Mouse (Mus musculus): ENCODE measurements around the gene 4930404N11Rik. TPM values are rescaled to one million over a fixed set of nuclear protein-coding genes. Genes with fewer than 3 reads are reported as not detected.

The 4930404N11Rik gene
- total and polyA plus RNA-seq, 2 experiments from 2014 or later: 0.99 TPM; not detected in 1

DNA sequence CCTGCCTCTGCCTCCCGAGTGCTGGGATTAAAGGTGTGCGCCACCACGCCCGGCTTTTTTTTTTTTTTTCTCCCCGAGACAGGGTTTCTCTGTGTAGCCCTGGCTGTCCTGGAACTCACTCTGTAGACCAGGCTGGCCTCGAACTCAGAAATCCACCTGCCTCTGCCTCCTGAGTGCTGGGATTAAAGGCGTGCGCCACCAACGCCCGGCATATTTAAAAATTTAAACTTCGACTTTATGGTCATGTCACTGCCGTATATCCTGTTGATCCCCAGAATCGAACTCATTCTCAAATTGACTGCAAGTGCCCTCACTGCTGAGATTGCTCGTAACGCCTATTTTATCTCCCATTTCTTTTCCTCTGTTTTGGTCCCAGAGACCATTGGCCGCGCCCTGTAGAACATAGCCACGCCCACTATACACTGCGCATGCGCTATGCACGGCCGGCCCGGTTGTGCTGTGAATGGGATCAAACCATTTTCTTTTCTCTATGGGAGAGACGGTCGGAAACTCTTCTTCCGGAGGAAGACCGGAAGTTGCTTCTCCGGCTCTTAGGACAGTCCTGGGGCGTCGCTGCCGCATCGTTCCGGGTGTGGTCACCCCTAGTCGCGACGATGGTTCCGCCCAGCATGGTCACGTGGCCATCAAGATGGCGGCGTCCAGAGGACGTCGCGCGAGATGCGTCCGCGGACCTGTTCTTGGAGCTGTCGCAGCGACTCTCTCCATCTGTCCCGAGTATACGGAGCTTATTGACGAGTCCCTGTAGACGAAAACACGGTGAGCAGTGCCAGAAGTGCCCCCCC lies 18.4 kb upstream of the 4930404N11Rik start, which contains the start of the genes Dohh and Gm48551:
Gene Dohh (plus strand): TSS at position 627 of the 803 bp plus-strand sequence.
Gene Gm48551 (plus strand): TSS at position 665 of the 803 bp plus-strand sequence.
- no peak for TF ChIP-seq CTCF (IDR thresholded peaks at IDR 0.05; ENCODE audit: low read depth)
- Histone ChIP-seq H3K4me3 (ENCODE audit: low read length) (peak within 1 kb of the TSS; percentile 93), H3K36me3 (ENCODE audit: insufficient read depth, low read length) (peaks cover 33% of the 10 kb centered on the region), H3K9ac (replicated peaks; ENCODE audit: low read length) (peak within 1 kb of the TSS; percentile 87), H3K4me2 (ENCODE audit: low read depth, low read length) (peak within 1 kb of the TSS; percentile 97), H3K27ac (peak within 1 kb of the TSS; percentile 94), H3K27me3 (ENCODE audit: insufficient read depth, low read length) (no peaks in the 10 kb centered on the region), H3K9me3 (ENCODE audit: low read length) (no peaks in the 10 kb centered on the region), H3K4me1 (ENCODE audit: insufficient read depth, low read length) (peaks cover 10% of the 10 kb centered on the region; the same call in 1 of the 2 replicates)
- DNase-seq (ENCODE audit: low spot score) (peak; percentile 100), ATAC-seq (peak; percentile 96)
- 4% methylated on average over 50 of the region's 54 CpGs for WGBS

DNA sequence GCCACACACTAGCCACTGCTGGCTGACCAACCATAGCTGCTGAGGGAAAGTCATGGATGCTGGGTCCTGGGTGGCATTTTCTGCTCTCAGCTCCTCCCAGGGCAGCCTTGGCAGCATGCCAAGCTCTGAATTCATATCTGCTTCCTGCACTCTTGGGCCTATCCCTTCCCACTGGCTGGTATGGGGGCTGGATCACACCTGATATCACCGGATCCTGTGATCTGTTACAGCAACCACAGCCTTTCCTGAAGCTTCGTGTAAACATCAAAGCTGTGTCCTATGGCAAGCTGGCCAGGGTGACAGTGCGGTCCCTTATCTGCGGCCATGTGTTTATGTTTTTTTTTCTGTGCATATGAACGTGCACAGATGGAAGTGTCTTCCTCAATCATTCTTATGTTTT lies 16.4 kb upstream of the 4930404N11Rik start:
- no peaks in the 10 kb centered on the region for H3K9me3 ChIP-seq (ENCODE audit: low read length)

DNA sequence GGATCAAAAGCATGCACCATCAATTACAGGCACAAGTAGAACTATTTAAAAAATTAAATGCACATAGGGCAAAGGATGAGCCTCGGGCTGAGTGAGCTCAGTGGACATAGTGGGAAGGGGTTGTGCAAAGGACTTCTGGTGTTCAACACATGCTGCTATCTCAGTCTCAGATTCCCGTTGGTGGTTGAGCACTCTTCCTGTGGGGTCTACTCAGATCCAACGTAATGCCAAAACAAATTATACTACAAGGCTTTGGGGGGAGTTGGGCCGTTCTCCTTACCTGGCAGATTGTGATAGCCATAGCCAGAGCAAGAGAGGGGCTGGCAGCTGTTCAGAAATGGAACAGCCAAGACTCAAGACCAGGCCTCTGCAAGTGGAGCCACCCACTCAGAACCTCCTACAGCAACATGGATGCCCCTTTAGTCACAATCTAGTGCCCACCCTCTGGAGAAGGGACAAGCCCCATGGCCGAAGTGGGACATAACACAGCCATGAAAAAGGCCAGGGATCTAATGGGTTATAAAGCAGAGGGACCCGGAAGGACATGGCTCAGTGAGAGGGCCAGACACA lies 14.3 kb upstream of the 4930404N11Rik start:
- DNase-seq (ENCODE audit: low spot score) (no peak), ATAC-seq (no peak)
- H3K27ac ChIP-seq: no peak overlapping the region
- no peak overlapping the region for H3K9ac ChIP-seq (replicated peaks; ENCODE audit: low read length)
- H3K36me3 ChIP-seq (ENCODE audit: insufficient read depth, low read length): no peaks in the 10 kb centered on the region
- no peaks in the 10 kb centered on the region for H3K27me3 ChIP-seq (ENCODE audit: insufficient read depth, low read length)
- peaks cover 12% of the 10 kb centered on the region for H3K4me1 ChIP-seq (ENCODE audit: insufficient read depth, low read length)
- TF ChIP-seq CTCF (IDR thresholded peaks at IDR 0.05; ENCODE audit: low read depth): no peak
- H3K9me3 ChIP-seq (ENCODE audit: low read length): no peaks in the 10 kb centered on the region
- H3K4me3 ChIP-seq (ENCODE audit: low read length): no peak overlapping the region
- no peak overlapping the region for H3K4me2 ChIP-seq (ENCODE audit: low read depth, low read length)
- WGBS: 89% methylated on average over 6 of the region's 6 CpGs

More for the DNA sequence above, 16.4 kb upstream of the 4930404N11Rik start:
- WGBS: 86% methylated on average over 5 of the region's 5 CpGs
- ATAC-seq: no peak
- no peak overlapping the region for H3K9ac ChIP-seq (replicated peaks; ENCODE audit: low read length)
- H3K27me3 ChIP-seq (ENCODE audit: insufficient read depth, low read length): no peaks in the 10 kb centered on the region
- no peak for TF ChIP-seq CTCF (IDR thresholded peaks at IDR 0.05; ENCODE audit: low read depth)
- H3K4me2 ChIP-seq (ENCODE audit: low read depth, low read length): no peak overlapping the region
- H3K36me3 ChIP-seq (ENCODE audit: insufficient read depth, low read length): peaks cover 14% of the 10 kb centered on the region
- H3K4me1 ChIP-seq (ENCODE audit: insufficient read depth, low read length): peaks cover 15% of the 10 kb centered on the region
- no peak overlapping the region for H3K27ac ChIP-seq
- H3K4me3 ChIP-seq (ENCODE audit: low read length): no peak overlapping the region
- no peak for DNase-seq (ENCODE audit: low spot score)

DNA sequence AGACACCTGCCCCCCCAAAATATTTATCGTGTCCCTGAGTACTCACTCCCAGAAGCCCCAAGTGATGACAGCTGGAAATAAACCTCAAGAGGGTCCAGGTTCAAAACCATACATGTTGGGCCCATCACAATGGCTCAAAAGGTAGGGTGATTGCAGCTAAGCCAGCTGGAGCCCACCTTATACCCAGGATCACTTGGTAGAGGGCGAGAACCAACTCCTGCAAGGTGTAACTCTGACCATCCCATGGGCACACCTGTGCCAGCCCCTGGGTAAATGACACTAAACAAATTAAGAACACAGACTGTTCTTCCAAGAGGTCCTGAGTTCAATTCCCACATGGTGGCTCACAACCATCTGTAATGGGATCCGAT lies 13.6 kb upstream of the 4930404N11Rik start:
- no peak for DNase-seq (ENCODE audit: low spot score)
- no peak overlapping the region; the same call in 1 of the 2 replicates for H3K9ac ChIP-seq (replicated peaks; ENCODE audit: low read length)
- no peak for ATAC-seq
- no peak for TF ChIP-seq CTCF (IDR thresholded peaks at IDR 0.05; ENCODE audit: low read depth)
- H3K4me3 ChIP-seq (ENCODE audit: low read length): peak overlapping the region; percentile 84
- no peaks in the 10 kb centered on the region for H3K36me3 ChIP-seq (ENCODE audit: insufficient read depth, low read length)
- peak overlapping the region; percentile 94 for H3K4me2 ChIP-seq (ENCODE audit: low read depth, low read length)
- no peaks in the 10 kb centered on the region for H3K27me3 ChIP-seq (ENCODE audit: insufficient read depth, low read length)
- H3K27ac ChIP-seq: 0 out of 2 replicates have a peak overlapping the region, but pooled peaks have one; percentile 22
- 60% methylated on average over 3 of the region's 3 CpGs for WGBS
- no peaks in the 10 kb centered on the region for H3K9me3 ChIP-seq (ENCODE audit: low read length)
- peaks cover 12% of the 10 kb centered on the region for H3K4me1 ChIP-seq (ENCODE audit: insufficient read depth, low read length)

DNA sequence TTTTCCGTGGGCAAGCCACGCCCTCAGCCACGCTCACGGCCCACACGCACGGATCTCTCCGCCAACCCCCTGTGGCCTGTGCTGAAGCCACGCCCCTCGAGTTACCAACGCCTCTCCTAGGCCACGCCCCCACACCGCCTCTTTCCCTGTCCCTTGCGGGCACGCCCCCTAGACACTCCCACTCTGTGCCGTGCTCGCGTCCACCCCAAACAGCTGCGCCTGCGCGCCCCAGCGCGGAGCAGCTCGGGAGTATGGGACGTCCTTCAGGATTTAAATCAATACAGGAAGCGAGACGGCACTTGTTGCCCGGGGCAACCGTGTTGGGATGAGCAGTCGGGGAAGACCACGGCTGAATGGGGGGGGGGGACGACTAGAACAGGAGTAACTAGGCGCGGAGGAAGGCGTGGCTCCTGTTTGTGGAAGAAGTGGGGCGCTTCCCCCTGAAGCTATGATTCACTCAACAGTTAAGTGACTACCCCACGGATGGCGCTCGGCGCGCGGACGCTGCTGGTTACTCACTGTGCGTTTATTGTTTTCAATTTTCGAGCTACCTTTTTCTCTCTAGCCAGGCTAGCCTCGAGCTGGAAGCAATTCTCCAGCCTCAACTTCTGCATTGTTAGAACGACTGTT lies 13.1 kb upstream of the 4930404N11Rik start:
- no peak; the same call in 1 of the 2 replicates for TF ChIP-seq CTCF (IDR thresholded peaks at IDR 0.05; ENCODE audit: low read depth)
- ATAC-seq: peak; percentile 98
- peak overlapping the region; percentile 84 for H3K4me3 ChIP-seq (ENCODE audit: low read length)
- H3K27me3 ChIP-seq (ENCODE audit: insufficient read depth, low read length): no peaks in the 10 kb centered on the region
- no peaks in the 10 kb centered on the region for H3K9me3 ChIP-seq (ENCODE audit: low read length)
- peak overlapping the region; percentile 85; the same call in 1 of the 2 replicates for H3K27ac ChIP-seq
- under 1% methylated on average over 46 of the region's 46 CpGs for WGBS
- no peaks in the 10 kb centered on the region for H3K36me3 ChIP-seq (ENCODE audit: insufficient read depth, low read length)
- peak overlapping the region; percentile 94 for H3K4me2 ChIP-seq (ENCODE audit: low read depth, low read length)
- peak; percentile 100 for DNase-seq (ENCODE audit: low spot score)
- peak overlapping the region; percentile 89 for H3K9ac ChIP-seq (replicated peaks; ENCODE audit: low read length)
- peaks cover 12% of the 10 kb centered on the region for H3K4me1 ChIP-seq (ENCODE audit: insufficient read depth, low read length)

DNA sequence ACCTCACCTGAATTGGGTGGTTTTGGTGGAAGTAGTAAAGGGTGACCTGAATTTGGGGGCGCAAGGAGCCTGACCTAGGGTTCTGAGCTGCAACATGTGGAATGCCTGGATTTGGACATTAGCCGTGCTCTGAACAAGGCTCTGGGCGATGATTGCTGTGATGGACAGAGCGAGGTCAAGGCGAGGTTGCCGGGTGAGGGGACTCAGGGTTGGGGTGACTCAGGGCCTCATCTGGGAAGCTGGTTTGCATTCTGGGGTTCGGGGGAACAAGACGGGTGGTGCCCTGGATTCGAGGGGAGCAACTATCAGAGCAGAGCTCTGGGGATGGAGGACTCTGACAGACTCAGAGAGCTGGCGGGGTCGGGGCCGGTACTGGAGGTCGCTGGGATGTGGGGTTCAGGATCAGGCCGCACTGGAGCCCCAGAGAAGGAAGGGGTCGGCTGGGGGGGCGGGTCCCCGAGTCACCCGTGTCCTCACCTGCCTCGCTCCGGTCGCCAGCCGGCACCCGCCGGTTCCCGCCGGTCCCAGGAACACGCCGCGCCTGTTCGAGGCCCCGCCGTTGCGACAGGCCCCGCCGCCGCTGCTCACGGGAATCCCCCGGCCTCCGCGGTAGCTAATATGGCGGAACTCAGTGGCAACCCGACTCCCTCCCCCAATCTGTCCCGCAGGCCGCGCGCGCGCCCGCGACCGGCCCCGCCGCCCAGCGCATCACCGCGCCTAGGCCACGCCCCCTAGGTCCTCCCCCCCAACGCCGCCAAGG lies 12.4 kb upstream of the 4930404N11Rik start, which contains the start of gene Fzr1:
Gene Fzr1 (minus strand): TSS at position 724 of the 760 bp plus-strand sequence.
- peak; percentile 27 for ATAC-seq

More for the DNA sequence above, 12.4 kb upstream of the 4930404N11Rik start, which contains the start of gene Fzr1:
- WGBS: under 1% methylated on average over 46 of the region's 59 CpGs
- Histone ChIP-seq H3K36me3 (ENCODE audit: insufficient read depth, low read length) (no peaks in the 10 kb centered on the region), H3K27ac (peak within 1 kb of the TSS; percentile 85), H3K9ac (replicated peaks; ENCODE audit: low read length) (peak within 1 kb of the TSS; percentile 89), H3K4me2 (ENCODE audit: low read depth, low read length) (peak within 1 kb of the TSS; percentile 94), H3K4me3 (ENCODE audit: low read length) (peak within 1 kb of the TSS; percentile 84), H3K4me1 (ENCODE audit: insufficient read depth, low read length) (peaks cover 12% of the 10 kb centered on the region), H3K27me3 (ENCODE audit: insufficient read depth, low read length) (no peaks in the 10 kb centered on the region), H3K9me3 (ENCODE audit: low read length) (no peaks in the 10 kb centered on the region)
- DNase-seq (ENCODE audit: low spot score): no peak
- TF ChIP-seq CTCF (IDR thresholded peaks at IDR 0.05; ENCODE audit: low read depth): no peak

Measured in hindbrain, postnatal 0 days (tissue).